Mouse (Mus musculus) kidney, embryonic 15.5 days (tissue): ENCODE measurements around the gene Gm10840. TPM values are rescaled to one million over a fixed set of nuclear protein-coding genes. Genes with fewer than 3 reads are reported as not detected.

Experiments
- ATAC-seq: fragments of 200-750 bp; cut with Nextera tagmentation; replicated peaks from 2 replicates; pipeline ENCODE4 v1.8.0; 2017; ENCODE audit warnings: moderate TSS enrichment; ENCODE audit not compliant: low FRiP score
- H3K27ac ChIP-seq: fragments of 300-500 bp; sonication (generic); 2 replicates; pipeline ENCODE4 v1.5.1; 2015; ENCODE audit warnings: mild to moderate bottlenecking, inconsistent platforms
- H3K27me3 ChIP-seq: fragments of 300-500 bp; sonication (generic); 2 replicates; pipeline ENCODE4 v1.6.1; 2015; ENCODE audit warnings: inconsistent platforms
- H3K36me3 ChIP-seq: fragments of 300-500 bp; sonication (generic); 2 replicates; pipeline ENCODE4 v1.6.1; 2015; ENCODE audit warnings: inconsistent platforms
- H3K4me1 ChIP-seq: fragments of 300-500 bp; sonication (generic); 2 replicates; pipeline ENCODE4 v1.6.1; 2015; ENCODE audit warnings: inconsistent platforms
- H3K4me2 ChIP-seq: fragments of 300-500 bp; sonication (generic); 2 replicates; pipeline ENCODE4 v1.6.1; 2015; ENCODE audit warnings: moderate library complexity, mild to moderate bottlenecking, inconsistent platforms
- H3K4me3 ChIP-seq: fragments of 300-500 bp; sonication (generic); replicated peaks from 2 replicates; pipeline ENCODE4 v1.5.1; 2015; ENCODE audit warnings: mild to moderate bottlenecking, inconsistent platforms
- H3K9ac ChIP-seq: fragments of 300-500 bp; sonication (generic); 2 replicates; pipeline ENCODE4 v1.6.1; 2015; ENCODE audit warnings: mild to moderate bottlenecking, inconsistent platforms
- H3K9me3 ChIP-seq: fragments of 300-500 bp; sonication (generic); replicated peaks from 2 replicates; pipeline ENCODE4 v1.6.1; 2016; ENCODE audit warnings: inconsistent platforms
- WGBS: fragments of 180-500 bp; shearing (Covaris S2); methylation state at CpG from one replicate; pipeline ENCODE4 v1.1.7; 2015; ENCODE audit warnings: mixed read lengths; 5-methylcytosine and 5-hydroxymethylcytosine counted together
- polyA plus RNA-seq: library from polyadenylated mRNA; unstranded; fragments of >200 nt; fragmentation: Nextera tagmentation; extraction: Ambion mirVana; gene quantifications from 2 replicates; pipeline ENCODE4 v1.2.1, GENCODE M21; 2015

The Gm10840 gene
- polyA plus RNA-seq, 1 experiment from 2014 or later: not detected

GRCm38 (mm10) chr11:106152132-106152531 is 8.5 kb upstream of the Gm10840 start:
- no peaks in the 10 kb centered on the region for H3K27me3 ChIP-seq
- ATAC-seq: no peak
- WGBS: 83% methylated on average over 8 of the region's 8 CpGs
- H3K4me2 ChIP-seq: no peak overlapping the region
- no peak overlapping the region for H3K4me3 ChIP-seq
- no peak overlapping the region for H3K9ac ChIP-seq
- H3K27ac ChIP-seq: no peak overlapping the region
- H3K36me3 ChIP-seq: peaks cover 99% of the 10 kb centered on the region
- H3K9me3 ChIP-seq: no peaks in the 10 kb centered on the region
- H3K4me1 ChIP-seq: 0 out of 2 replicates have a peak, but pooled peaks cover 4% of the 10 kb centered on the region

DNA sequence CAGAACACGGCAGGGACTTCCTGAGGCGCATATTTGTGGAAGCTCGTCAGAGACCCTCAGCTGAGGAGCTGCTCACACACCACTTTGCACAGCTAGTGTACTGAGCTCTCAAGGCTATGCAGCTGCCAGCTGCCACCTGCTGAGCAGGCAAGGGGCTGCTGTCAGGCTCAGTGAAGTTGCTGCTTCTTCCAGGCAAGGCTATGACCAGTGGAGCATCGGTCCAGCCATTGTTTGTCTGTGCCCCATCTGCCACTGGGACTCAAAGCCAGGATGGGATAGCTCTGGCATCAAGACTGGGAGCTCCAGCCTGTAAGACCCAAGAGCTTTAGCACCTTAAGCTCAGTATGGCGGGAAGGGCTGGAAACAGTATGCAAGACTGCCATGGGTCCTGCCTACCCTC is 6.6 kb upstream of the Gm10840 start:
- no peak overlapping the region for H3K27ac ChIP-seq
- ATAC-seq: no peak
- H3K4me3 ChIP-seq: no peak overlapping the region
- H3K9me3 ChIP-seq: no peaks in the 10 kb centered on the region
- WGBS: 78% methylated on average over 5 of the region's 5 CpGs
- H3K9ac ChIP-seq: no peak overlapping the region
- no peaks in the 10 kb centered on the region for H3K27me3 ChIP-seq
- H3K4me2 ChIP-seq: no peak overlapping the region
- H3K36me3 ChIP-seq: peaks cover 90% of the 10 kb centered on the region
- H3K4me1 ChIP-seq: peaks cover 18% of the 10 kb centered on the region

- H3K4me3 ChIP-seq: no peak overlapping the region
- no peaks in the 10 kb centered on the region for H3K27me3 ChIP-seq
- peaks cover 84% of the 10 kb centered on the region for H3K36me3 ChIP-seq
- H3K4me2 ChIP-seq: no peak overlapping the region
- no peak overlapping the region for H3K9ac ChIP-seq
- no peak for ATAC-seq
- no peak overlapping the region for H3K27ac ChIP-seq
- no peaks in the 10 kb centered on the region for H3K9me3 ChIP-seq
- H3K4me1 ChIP-seq: peaks cover 23% of the 10 kb centered on the region
- WGBS: 61% methylated on average over 2 of the region's 2 CpGs
These were observed 5.9 kb upstream of the Gm10840 start for GRCm38 (mm10) chr11:106154770-106155169.

- no peaks in the 10 kb centered on the region for H3K27me3 ChIP-seq
- H3K36me3 ChIP-seq: peaks cover 74% of the 10 kb centered on the region
- WGBS: 55% methylated on average over 3 of the region's 3 CpGs
- no peaks in the 10 kb centered on the region for H3K9me3 ChIP-seq
- H3K4me2 ChIP-seq: no peak overlapping the region
- peaks cover 26% of the 10 kb centered on the region for H3K4me1 ChIP-seq
- H3K9ac ChIP-seq: no peak overlapping the region
- ATAC-seq: no peak
- no peak overlapping the region for H3K27ac ChIP-seq
- H3K4me3 ChIP-seq: no peak overlapping the region
These were observed 4.9 kb upstream of the Gm10840 start for GRCm38 (mm10) chr11:106155761-106156160.

- peaks cover 31% of the 10 kb centered on the region for H3K4me1 ChIP-seq
- H3K27ac ChIP-seq: no peak overlapping the region
- H3K4me3 ChIP-seq: no peak overlapping the region
- H3K9me3 ChIP-seq: no peaks in the 10 kb centered on the region
- no peaks in the 10 kb centered on the region for H3K27me3 ChIP-seq
- peaks cover 69% of the 10 kb centered on the region for H3K36me3 ChIP-seq
- no peak overlapping the region for H3K9ac ChIP-seq
- ATAC-seq: no peak
- WGBS: 79% methylated on average over 1 of the region's 1 CpGs
- no peak overlapping the region for H3K4me2 ChIP-seq
These were observed 4.4 kb upstream of the Gm10840 start for GRCm38 (mm10) chr11:106156257-106156656.

- 84% methylated on average over 7 of the region's 7 CpGs for WGBS
- Histone ChIP-seq H3K9me3 (no peaks in the 10 kb centered on the region), H3K27me3 (no peaks in the 10 kb centered on the region), H3K4me3 (no peak overlapping the region), H3K9ac (no peak overlapping the region), H3K36me3 (peaks cover 60% of the 10 kb centered on the region), H3K27ac (no peak overlapping the region), H3K4me2 (no peak overlapping the region), H3K4me1 (peaks cover 36% of the 10 kb centered on the region)
- ATAC-seq: no peak
These were observed 3.5 kb upstream of the Gm10840 start for GRCm38 (mm10) chr11:106157154-106157553.

GRCm38 (mm10) chr11:106158081-106158929 is 2.3 kb upstream of the Gm10840 start:
- Histone ChIP-seq H3K9me3 (no peaks in the 10 kb centered on the region), H3K27me3 (no peaks in the 10 kb centered on the region), H3K4me2 (peak overlapping the region; percentile 91), H3K4me3 (peak overlapping the region; percentile 94), H3K4me1 (peaks cover 36% of the 10 kb centered on the region), H3K9ac (peak overlapping the region; percentile 91), H3K27ac (peak overlapping the region; percentile 96), H3K36me3 (peaks cover 49% of the 10 kb centered on the region)
- WGBS: 54% methylated on average over 14 of the region's 14 CpGs
- no peak for ATAC-seq

DNA sequence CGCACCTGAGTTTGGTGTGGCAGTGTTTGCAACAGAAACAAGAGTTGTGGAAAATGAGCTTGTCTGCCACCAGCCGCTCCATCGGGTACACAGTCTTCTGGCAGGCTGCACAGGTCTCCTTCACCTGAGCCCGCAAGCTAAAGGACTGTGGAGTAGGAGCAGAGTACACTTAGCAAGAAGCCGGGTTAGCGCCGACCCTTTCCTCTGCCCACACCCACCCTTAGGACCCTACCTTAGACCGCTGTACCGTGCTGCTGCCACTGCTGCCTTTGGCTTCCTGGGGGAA is 1.8 kb upstream of the Gm10840 start:
- Histone ChIP-seq H3K27ac (peak overlapping the region; percentile 96), H3K4me3 (peak overlapping the region; percentile 94), H3K27me3 (no peaks in the 10 kb centered on the region), H3K9me3 (no peaks in the 10 kb centered on the region), H3K4me1 (peaks cover 36% of the 10 kb centered on the region), H3K36me3 (peaks cover 48% of the 10 kb centered on the region), H3K9ac (peak overlapping the region; percentile 91), H3K4me2 (peak overlapping the region; percentile 91)
- peak; percentile 14 for ATAC-seq
- WGBS: 34% methylated on average over 9 of the region's 9 CpGs

DNA sequence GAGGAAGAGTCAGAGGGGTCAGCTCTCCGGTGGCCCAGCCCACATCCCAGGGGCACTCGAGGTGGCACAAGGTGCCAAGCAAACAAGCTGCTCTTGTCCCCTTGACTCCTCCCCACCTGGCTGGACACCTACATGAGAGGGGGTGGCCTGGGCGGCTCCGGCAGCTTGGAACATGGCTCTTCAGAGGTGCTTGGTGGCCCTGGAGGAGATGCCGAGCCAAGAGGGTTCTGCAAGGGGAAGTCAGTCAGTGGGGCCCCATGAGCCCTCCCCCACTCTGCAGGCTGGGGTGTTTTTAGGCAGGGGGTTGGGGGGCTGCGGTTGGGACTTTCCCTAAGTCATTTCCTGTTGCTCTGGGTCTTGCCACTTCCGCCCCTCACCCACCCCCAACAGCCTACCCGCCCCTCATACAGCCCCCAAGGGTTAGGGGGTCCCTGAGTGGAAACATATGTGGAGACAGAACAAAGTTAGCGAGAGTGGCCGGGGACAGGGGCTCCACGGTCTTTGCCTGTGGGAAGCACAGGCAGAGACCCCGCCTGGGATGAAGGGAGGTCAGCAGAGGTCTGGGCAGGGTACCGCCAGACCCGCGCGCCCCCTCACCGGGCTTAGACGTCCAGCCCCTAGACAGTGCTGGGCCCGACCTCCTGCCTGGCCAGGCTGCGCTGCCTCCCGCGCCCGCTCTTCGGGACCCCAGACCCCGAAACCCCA is 1.3 kb upstream of the Gm10840 start:
- peaks cover 36% of the 10 kb centered on the region for H3K4me1 ChIP-seq
- peak overlapping the region; percentile 94 for H3K4me3 ChIP-seq
- peak overlapping the region; percentile 91 for H3K9ac ChIP-seq
- 0% methylated on average over 21 of the region's 25 CpGs for WGBS
- ATAC-seq: peak; percentile 66
- H3K9me3 ChIP-seq: no peaks in the 10 kb centered on the region
- H3K27me3 ChIP-seq: no peaks in the 10 kb centered on the region
- H3K36me3 ChIP-seq: peaks cover 48% of the 10 kb centered on the region
- peak overlapping the region; percentile 96 for H3K27ac ChIP-seq
- H3K4me2 ChIP-seq: peak overlapping the region; percentile 91

- Histone ChIP-seq H3K4me2 (peak overlapping the region; percentile 91), H3K36me3 (peaks cover 48% of the 10 kb centered on the region), H3K9me3 (no peaks in the 10 kb centered on the region), H3K27ac (peak overlapping the region; percentile 96), H3K4me1 (peaks cover 36% of the 10 kb centered on the region), H3K4me3 (peak overlapping the region; percentile 94), H3K27me3 (no peaks in the 10 kb centered on the region), H3K9ac (peak overlapping the region; percentile 91)
- peak; percentile 74 for ATAC-seq
- WGBS: under 1% methylated on average over 87 of the region's 106 CpGs
These were observed 469 bp upstream of the Gm10840 start for GRCm38 (mm10) chr11:106159921-106160840.

DNA sequence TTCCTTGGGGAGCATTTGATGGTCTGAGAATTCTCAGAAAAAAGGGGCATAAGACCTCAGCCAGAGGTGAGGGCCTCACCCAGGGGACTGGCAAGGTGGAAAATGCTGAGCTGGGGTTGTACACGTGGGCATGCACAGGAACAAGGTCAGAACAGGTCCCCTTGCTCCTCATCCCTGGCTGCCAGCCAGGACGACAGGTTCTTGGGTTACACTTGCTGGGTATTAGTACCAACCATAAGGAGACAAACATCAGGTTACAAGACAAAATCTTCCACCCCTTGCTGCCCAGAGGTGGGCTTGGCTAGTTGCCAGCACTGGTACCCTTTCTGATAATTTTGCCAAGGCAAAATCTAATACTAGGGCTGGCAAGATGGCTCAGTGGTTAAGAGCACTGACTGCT is 1.6 kb downstream of the Gm10840 start:
- no peak for ATAC-seq
- Histone ChIP-seq H3K4me2 (no peak overlapping the region), H3K27ac (no peak overlapping the region), H3K4me1 (peaks cover 32% of the 10 kb centered on the region), H3K9me3 (no peaks in the 10 kb centered on the region), H3K27me3 (no peaks in the 10 kb centered on the region), H3K9ac (no peak overlapping the region), H3K36me3 (peaks cover 48% of the 10 kb centered on the region), H3K4me3 (no peak overlapping the region)
- 57% methylated on average over 2 of the region's 2 CpGs for WGBS

DNA sequence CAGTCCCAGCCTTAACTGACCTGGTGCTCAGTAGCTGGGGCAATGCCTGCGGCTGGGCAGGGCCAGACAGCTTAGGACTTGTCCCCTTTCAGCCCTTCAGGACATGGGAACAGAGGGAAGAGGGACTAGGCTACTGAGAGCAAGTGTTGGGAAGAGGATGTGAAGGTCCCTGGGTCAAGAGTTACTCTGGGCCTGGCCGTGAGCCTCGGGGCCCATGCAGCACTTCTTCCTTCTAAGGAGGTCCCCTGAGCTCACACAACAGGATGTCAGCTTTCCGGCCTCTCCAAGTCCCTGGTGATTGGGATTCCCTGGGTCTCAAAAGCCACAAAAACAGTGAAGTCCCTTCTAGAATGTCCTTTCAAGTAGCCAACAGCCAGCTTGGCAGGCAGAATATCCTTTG is 2.9 kb downstream of the Gm10840 start:
- WGBS: 73% methylated on average over 4 of the region's 4 CpGs
- no peak for ATAC-seq
- no peak overlapping the region for H3K9ac ChIP-seq
- H3K4me3 ChIP-seq: no peak overlapping the region
- H3K36me3 ChIP-seq: peaks cover 49% of the 10 kb centered on the region
- H3K27me3 ChIP-seq: no peaks in the 10 kb centered on the region
- H3K27ac ChIP-seq: peak overlapping the region; percentile 59
- no peak overlapping the region for H3K4me2 ChIP-seq
- peaks cover 23% of the 10 kb centered on the region for H3K4me1 ChIP-seq
- H3K9me3 ChIP-seq: no peaks in the 10 kb centered on the region
